Mouse (Mus musculus) cerebellum, adult 9-11 months (tissue): Measurements from ENCODE around the gene Ankrd63.
A peak's percentile ranks its signal among the peaks of the same experiment; 100 is the strongest.

ENCODE experiments used
- DNase-seq: peaks from one replicate; pipeline ENCODE4 v3.0.0; 2022

Gene Ankrd63

DNA sequence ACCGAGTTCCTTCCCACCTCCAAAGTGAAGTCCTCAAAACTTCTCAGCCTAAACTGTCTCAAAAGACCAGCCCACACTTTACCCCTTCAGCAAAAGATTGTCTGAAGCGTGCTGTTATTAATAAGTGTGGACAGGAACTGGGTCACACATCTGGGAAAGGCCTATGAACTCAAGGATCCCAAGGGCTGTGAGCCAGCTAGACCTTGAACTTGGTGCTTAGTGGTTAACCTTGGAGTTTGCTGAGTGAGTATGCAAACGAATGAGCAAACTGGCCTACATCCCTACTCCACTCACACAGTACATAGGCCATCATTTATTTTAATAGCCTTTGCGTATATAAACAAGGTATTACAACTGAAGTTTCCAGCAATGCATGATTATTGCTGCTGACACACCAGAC, 21.7 kb upstream of the Ankrd63 start:
- no peak for DNase-seq

DNA sequence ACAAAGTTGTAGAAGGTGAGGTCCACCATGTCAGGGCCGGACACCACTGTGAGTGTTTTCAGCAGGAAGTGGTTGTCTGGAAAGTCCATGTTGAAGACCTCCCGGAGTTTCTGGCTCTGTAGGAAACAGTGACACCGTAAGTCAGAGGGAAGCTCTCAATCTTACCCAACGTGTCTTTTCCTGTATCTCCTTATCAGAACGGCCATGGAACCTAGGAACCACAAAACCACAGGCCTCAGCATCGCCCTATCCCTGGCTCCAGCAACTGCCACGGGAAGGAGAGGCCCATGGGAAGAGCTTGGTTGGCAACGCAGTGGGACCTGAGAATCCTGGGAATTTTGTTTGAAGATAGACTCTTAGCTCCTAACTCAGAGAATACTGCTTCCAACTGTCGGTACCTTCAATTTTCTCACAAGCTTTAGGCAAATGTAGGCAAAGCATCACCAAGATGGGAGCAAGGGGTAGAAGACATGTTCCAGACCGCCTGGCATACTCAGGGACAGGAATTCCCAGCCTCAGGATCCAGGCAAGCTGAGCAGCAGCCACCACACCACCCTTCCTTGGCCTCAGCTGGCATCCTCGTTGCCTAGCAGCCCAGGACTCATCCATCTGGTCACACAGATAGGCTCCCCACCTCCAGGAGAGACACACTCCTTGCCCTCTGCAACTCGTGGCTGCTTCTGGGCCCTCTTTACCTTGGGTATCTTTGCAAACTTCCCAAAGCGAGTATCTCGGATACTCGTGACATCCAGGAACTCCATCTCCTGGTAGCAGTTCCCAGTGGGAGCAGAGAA, 20.1 kb upstream of the Ankrd63 start:
- DNase-seq, result no peak

DNA sequence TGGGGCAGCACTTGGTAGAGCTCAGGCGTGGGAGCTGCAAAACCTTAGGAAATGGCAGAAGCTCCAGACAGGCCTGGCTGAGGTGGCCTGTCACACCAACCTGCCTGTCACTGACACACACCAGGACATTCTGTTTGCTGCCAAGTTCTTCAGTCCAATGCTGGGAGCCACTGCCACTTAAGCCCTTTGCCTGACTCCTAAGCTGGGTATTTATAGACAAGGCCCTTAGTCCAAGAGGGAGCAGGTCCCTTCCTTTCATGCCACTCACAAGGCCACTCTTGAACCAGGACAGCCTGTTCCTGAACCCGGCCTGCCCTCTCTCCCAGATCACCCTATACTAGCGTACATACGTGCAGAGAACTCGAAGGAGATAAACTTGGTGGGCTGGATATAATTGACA, 12.9 kb upstream of the Ankrd63 start:
- no peak for DNase-seq

DNA sequence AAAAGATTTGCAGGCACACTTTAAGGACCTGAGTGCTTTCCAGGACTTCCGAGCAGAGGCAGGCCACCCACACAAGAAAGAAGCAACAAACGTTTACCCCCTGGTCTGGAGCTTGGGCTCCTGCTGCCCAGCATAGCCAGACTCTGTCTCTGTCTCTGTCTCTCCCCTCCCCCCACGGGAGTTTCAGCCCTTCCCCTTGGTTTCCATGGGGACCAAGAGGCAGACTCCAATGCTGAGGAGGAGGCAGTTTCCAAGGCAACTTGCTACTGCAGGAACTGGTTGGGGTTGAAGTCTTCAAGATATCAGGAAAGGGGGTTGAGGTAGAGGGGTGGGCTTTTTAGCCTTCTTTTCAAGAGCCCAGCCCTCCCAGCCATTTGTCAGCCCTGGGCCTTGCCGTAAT, 10.5 kb upstream of the Ankrd63 start:
- DNase-seq, result no peak

DNA sequence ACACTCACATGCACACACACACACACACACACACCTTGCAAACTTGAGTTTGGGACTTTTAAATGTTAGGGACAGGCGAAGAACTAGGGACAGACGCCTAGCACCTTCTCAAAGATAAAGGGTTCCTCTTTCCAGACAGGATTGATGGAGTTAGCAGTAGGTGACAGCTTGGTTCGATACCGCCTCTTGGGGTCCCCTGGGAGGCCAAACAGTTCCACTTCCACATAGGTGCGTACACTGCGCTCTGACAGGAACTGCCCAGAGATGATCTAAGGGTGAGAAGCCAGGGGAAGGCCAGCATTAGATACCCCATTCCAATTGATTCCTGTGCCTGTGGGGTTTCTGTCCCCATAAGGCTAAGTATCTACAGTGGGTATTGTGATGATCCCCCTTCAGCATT, 9.9 kb upstream of the Ankrd63 start:
- no peak for DNase-seq

DNA sequence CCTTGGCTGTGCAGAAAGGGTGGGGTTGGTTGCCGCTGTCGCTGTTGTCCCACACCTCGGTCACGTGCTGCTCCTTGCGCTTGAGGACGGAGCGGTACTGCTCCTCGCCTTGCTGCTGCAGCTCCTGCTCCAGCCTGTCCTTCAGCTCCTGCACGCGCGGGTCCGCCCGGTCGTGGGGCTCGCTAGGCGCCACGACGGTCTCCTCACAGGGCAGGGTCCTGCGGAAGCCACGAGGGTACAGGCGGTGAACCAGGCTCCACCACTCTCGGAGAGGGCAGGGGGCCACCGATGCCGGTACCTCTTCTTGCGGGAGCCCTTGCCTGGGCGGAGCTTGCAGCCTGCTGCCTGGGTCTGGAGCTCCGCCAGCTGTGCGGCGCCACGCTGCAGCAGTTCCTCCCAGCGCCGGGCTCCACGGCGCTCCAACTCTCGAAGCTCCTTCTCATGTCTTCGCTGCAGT, 7.3 kb upstream of the Ankrd63 start:
- DNase-seq, result peak; percentile 19

DNA sequence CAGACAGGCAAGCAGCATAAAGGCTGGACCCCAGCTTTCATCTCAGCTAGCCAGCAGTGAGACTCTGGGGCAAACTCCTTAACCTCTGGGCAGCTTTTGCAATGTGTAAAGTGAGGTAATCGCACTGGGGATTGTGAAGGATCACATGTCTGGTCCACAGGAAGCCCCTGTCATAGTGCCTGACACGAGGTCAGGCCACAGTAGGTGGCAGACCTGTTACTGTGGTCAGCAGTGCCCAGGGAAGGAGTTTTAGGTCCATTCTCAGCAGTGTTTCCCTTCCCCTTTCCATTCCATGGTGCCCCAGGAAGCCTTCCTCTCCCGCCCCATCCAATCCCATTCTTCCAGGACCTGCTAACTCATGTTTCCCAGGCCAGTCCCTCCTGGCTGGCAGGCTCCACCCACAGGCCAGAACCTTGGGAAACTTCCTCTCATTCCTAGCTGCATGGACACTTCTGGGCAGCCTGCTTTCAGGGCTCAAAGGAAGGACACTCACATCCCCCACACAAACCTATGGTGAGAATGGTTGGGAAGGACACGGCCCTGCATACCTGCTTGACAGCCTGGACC, 6.0 kb upstream of the Ankrd63 start:
- no peak for DNase-seq

DNA sequence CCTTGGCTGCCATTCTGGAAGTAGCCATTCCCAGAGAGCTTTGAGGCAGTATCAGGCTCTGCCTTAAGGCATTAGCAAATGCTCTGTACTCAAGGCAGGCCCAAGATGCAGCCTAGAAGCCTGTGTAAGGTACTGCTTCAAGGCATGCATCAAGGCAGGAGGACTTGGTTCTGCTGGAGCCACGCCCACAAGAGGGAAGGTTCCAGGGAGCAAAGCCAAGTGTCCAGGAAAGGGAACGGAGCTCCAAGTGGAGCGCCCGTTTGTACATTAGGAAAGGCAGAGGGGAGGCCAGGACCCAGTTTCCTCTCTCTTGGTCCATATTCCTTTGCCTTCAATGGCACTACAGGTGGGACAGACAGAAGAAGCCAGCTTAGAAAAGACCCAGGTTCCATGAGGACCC, 4.7 kb upstream of the Ankrd63 start:
- DNase-seq, result no peak

DNA sequence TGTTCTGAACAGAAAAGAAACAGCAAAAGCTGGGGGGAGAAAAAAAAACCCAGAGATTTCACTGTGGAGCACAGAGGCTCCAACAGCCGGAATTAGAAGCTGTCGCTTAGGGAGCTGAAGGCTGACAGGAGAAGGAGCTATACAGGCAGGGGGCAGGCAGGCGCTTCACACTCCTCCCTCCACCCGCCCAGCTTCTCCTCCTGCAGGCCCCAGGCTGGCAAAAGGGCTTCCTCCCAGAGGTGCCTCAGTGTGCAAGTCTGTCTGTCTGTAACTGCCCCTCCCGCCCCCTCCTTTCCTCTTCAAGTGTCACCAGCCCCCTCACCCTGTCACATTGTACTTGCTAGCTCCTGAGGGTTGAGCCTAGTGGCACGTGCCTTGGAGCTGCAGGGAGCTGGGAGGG, 2.7 kb upstream of the Ankrd63 start:
- DNase-seq, result no peak

DNA sequence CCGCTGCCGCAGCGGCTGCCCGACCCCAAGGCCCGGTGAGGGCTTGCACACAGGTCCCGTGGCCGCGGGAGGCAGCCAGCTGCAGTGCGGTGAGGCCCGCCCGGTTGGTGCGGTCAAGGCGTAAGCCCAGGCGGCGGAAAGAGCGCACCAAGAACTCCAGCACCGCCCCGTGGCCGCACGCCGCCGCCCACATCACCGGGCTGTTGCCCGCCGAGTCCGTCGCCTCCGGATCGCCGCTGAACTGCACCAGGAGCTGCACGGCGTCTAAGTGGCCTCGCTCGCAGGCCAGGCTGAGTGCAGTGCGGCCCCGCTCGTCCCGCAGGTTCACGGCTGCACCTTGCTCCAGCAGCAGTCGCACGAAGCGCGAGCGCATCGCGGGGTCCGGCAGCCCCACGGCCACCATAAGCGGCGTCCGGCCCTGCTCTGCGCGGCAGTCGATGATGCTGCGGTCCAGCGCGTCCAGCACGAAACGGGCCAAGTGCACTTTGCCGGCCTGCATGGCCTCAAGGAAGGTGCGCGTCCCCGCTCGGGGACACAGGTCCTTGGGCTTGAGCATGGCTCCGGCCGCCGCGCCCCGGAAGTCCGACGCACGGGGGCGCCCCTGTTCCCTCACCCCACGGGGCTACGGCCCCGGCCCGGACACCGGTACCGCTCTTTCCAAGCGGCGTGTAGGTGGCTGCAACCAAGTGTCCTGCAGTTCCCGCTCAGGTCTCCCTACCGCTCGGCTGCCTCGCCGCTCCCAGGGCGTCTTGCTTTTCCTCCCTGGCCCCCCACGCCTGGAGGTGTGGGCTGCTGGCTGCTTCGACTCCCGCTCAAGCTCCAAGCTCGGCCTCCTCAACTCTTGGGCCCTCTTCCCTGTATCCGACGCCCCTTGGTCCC, 641 bp downstream of the Ankrd63 start:
- no peak for DNase-seq

DNA sequence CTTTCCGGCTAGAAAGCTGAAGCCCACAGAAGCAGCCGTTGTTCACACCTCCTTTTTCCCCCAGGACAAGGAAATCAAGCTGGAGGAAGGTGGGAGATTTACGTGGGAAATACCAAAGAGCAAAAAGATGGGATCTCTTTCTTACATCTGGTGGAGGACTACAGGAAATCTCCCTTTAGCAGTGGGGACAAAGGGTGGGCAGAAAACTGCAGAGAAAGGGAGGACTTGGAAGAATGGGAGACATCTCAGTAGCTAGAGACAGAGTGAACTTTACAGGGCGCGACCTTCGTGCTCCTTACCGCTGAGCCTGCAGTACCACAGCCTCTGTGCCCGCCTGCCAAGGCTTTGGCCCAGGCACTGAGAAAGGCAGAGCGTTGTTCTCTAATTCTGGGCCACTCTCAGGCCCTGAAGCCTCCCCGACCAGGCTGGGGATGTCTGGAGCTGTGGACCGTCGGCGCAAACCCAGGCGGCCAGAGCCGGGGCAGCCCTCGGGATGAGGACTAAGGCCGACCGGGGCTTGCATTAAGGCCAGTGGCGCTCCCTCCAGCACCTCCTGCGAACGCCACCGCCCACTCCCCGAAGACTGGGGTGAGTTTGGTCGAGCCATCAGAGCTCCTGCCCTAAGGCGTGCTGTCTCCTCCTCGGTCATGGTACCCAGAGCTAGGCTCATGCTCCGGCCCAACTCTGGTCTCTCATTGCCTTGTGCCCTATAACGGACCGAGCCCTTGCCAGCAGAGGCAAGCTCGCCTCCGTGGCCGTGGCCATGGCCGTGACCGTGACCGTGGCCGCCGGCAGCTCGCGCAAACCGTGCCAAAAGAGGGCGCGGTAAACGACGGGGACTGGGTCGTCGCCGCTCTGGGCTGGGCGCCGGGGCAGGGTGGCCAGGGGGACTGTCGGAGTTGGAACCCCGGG, 1.5 kb downstream of the Ankrd63 start:
- no peak for DNase-seq

DNA sequence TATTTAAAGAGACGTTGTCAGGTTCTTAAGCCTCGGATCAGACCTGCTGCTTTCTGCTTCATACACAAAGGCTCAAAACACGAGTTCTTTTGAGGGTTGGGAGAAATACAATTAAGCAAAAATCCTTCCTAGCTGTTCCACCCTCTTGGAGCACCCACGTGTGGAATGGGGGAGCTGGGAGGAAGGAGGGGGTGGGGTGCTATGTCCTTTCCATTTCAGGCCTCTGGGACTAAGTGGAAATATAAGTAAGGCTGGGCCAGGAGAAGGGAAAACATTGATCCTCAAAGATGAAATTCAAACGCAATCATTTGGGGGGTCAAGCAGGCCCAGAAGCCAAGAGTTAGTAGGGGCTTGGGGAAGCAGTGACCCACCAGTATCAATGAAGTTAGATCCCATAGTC, 2.6 kb downstream of the Ankrd63 start:
- DNase-seq, result no peak

DNA sequence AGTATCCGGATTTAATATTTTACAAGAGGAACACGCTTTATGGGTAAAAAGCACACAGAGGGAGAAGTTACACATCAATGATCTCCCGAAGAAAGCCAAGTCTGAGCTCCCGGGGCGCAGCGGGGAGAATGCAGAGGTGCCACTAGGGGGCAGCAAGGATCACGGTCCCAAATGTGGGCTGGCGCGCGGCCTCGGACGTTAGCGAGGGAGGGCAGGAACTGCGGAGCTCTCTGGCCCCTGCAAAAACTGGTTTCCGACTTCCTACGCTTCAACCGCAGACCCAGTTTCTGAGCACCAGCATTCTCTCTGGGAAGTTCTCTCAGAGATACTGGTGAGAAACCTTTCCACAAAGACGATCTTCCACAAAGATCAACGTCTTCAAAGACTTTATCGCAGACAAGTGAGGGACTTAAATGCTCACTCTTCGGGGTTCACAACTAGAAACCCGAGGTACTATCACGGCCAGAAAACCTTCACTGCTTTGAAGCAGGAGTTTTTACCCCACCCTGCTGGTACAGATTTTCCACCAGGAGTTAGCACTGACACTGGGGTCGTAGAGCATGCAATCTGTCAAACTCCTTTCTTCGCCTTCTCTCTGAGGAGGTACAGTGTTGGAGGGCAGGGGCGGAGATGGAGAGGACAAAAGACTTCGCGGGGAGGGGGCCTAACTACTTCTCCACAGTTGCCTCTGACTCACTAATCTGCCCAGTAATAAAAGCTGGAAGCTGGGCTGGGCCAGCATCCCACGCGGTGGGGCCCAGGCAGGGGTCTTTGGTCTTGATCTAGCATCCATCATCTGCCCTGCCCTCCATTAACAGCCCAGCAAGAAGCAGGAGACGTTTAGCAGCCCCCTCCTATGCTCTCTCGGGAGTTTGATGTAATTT, 3.3 kb downstream of the Ankrd63 start:
- peak; percentile 54 for DNase-seq

DNA sequence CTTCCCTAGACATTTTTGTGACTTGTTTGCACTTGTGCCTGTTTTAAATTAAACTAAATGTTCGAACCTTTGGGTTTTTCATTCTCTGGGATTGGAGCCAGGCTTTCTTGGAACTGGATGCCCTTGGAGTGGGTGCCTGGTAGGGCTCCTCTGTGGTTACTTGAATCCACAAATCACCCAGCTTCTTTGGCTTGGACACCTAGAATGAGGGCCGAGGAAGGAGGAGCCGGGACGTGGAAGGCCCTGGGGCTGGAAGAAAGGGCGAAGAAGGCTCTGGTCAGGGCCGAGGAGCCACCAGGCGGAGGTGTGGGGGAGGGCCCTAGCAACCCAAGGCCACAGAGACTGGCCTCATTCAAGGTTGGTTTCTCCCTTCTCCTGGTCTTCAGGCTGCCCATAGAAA, 5.8 kb downstream of the Ankrd63 start:
- DNase-seq, result no peak

DNA sequence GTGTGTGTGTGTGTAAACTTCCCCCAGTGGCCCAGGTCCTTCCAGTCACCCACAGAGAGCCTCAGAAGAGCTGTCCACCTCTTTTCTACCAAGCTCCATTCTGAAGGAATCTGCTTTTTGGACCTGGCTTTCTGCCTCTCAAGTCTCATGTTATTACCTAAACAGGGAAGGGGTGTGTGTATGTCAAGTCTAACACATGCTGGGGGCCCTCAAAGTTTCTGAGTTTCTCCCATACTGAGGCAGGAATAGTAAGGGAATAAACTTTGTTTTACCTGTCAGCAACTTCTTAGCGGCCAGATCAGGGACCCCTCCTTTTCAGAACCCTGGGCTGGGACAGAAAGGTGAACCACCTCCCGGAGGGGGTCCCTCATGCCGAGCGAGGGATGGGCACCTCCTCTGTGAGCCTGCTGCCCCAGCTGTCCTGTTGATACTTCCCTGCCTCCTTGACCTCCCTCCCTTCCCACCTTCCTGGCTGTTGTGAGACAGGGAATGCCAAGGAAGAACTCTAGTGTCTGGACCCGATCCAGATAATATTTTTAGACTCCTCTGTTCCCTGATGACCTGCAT, 6.4 kb downstream of the Ankrd63 start:
- DNase-seq, result no peak

DNA sequence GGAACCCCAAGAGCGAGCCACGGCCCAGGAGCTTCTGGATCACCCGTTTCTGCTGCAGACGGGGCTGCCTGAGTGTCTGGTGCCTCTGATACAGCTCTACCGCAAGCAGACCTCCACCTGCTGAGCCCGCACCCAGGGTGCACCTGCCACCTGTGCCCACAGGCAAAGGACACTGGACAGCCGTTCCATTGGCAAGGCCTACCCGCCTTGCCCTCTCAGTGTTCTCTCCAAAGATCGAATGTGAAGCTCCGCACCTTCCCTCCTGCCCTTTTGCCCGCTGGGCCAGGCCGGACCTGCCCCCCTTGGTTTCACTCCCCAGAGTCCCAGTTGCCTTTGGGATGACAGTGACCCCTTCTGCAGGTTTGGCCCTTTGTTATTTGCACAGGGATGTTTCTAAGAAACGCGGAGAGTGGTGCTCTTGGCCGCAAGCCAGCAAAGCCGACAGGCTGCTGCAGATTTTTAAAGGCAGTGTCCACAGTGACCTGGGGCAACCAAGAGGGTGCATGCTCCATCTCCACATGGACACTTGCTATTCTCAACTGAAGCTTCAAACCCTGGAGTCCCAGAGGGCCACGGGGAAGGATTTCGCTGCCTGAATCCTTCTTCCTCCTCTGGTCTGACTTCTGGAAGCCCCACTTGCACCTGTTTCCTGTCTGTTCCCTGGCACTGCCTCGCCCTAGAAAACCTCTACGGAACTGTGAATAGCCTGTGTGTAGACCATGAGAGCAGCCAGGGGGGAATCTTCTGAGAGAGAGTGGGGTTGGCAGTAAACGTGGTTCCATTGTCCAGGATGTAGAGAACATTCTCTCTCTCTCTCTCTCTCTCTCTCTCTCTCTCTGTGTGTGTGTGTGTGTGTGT, 7.1 kb downstream of the Ankrd63 start:
- peak; percentile 21 for DNase-seq

DNA sequence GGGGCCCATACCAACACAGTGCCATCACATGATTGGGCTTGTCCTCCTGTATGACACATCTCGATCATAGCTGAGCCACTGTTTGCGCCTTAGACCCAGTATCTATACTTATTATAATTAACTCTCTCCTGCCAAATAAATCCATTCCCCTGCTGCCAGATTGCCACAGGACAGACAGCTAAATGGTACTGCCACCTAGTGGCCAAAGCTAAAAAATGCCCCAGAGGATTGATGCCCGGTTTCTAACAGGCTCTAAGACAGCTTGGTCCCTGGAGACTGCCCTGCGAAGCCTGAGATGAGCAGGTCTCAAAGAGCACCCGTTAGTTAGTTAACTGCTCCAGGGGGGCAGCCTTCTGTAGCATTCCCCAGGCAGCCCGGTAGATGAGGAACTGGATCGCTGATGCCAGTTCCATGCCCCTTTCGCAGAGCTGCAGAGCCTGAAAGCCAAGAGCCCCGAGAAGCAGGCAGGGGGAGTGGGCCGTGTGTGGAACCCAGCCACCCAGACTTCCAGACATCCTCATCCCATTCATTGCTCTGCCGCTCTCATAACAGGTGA, 8.0 kb downstream of the Ankrd63 start:
- DNase-seq, result peak; percentile 58

DNA sequence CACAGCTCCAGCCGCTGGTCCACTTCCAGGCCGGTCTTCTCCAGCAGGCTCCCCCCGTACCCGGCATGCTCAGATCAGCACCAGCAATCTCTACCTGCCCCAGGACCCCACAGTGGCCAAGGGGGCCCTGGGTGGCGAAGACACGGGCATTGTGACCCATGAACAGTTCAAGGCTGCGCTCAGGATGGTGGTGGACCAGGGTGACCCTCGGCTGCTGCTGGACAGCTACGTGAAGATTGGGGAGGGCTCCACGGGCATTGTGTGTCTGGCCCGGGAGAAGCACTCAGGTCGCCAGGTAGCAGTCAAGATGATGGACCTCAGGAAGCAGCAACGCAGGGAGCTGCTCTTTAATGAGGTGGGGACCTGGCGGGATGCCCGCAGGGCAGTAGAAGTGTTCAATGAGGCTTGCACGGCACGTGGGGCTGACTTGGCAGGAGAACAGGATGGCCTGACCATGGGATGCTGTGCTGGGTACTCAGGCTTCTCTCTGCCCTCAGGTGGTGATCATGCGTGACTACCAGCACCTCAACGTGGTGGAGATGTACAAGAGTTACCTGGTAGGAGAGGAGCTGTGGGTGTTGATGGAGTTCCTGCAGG, 10.3 kb downstream of the Ankrd63 start:
- no peak for DNase-seq

DNA sequence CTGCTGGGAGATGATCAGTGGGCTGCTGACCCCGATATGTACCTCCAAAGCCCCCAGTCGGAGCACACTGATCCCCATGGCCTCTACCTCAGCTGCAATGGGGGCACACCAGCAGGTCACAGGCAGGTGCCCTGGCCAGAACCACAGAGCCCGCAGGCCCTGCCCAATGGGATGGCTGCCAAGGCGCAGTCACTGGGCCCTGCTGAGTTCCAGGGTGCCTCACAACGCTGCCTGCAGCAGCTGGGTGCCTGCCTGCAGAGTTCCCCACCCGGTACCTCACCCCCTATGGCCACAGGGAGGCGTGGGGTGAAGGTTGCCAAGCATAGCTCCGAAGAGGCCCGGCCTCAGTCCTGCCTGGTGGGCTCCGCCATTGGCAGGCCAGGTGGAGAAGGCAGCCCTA, 13.9 kb downstream of the Ankrd63 start:
- no peak for DNase-seq

DNA sequence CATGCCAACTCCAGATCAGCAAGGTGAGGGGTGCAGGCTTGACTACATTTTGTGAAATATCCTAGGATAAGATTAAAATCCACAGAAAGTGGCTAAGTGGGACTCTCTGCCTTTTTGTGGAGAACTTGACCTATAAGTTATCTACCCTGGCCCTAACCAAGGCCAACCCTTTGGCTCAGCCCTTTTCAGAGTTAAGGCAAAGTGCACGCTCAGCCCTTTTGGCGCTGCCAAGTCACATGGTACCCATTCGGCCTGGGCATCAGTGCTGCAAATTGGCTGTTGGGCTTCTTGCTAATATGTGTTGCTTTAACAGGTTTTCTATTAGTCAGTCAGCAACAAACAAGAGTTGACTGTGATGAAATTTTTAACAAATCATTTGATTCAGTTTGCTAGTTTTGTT, 16.0 kb downstream of the Ankrd63 start:
- DNase-seq, result no peak
